Mouse (Mus musculus): ENCODE results near the gene Cxcl17.

DNA sequence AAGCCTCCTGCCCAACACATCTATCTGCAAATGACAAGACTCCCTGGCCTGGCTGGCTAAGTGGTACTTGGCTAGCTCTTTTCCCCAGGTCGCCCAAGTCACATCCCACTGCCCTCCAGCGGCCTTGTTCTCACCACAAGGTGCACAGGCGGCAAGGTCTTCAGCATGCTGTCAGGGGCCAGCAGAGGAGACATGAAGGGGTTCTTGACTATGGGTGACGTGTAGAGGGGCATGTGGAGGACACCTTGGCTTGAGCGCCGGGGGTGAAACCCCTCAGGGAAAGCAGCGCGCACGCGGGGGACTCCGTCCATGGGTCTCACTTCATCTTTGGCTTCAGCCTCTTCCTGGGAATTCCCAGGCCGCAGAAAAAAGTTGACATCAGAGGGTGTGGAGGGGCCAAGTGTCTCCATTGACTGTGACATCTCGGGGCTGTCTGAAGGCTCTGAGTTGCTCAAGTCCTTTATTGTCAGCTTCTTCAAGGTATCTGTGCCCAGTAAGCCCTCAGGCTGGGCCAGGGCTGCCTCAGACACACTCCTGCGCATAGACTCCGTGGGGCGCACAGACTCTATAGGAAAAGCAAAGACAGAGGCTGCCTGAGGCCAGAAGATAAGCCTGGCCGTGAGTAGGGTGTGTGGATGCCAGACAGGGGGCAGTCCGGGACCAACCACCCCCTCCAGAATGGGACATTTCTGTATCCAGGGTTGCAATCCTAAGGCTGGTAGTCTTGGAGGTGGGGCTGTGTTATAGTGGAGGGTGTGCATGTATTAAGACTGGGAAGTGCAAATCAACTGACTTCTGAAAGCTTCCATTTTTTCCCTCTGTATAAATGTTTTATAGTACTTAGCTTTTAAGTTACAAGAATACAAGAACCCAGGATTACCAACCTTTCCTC is 32.0 kb downstream of the Cxcl17 start:
- TF ChIP-seq POLR2A (IDR thresholded peaks at IDR 0.05; ENCODE audit: low read depth, low read length) (no peak), EP300 (IDR thresholded peaks at IDR 0.05; ENCODE audit: low read length) (no peak), SMC3 (IDR thresholded peaks at IDR 0.05; ENCODE audit: low read depth, low read length) (no peak), MEF2A (IDR thresholded peaks at IDR 0.05; ENCODE audit: borderline replicate concordance, low read depth, low read length) (no peak)

Data from CH12.LX (cell line).